Mouse (Mus musculus): ENCODE results near the gene Tmem259. TPM values are rescaled to one million over a fixed set of nuclear protein-coding genes. Genes with fewer than 3 reads are reported as not detected.

Tmem259 gene
- polyA plus RNA-seq, 1 experiment from 2014 or later = 13.4 TPM

DNA sequence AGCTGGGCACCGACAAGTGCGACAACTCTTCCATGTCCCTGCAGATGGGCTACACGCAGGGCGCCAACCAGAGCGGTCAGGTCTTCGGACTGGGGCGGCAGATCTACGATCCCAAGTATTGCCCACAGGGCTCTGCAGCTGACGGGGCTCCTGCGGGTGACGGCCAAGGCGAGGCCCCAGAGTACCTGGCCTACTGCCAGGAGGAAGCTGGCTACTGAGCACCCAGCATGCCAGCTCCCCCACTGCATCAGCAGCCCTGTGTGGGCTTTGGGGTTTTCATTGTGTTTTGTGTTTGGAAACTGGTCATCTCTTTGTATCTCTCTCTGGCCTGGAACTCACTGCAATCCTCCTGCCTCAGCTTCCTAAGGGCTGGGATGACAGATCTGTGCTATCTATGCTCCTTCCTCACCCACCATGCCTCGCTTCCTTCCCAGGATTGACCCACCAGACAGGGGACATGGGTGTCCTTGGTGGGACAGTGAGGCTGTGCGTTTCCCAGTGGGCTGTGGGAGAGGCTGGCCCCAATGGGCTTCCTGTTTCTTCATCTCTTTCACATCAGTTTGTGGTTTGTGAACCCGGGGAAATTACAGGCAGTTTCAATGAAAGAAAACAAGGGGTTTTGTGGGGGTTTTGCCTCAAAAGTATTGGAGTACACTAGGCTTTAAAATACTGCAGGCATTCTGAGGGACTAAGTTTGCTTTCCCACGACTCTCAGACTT, 10.4 kb upstream of the Tmem259 start:
- WGBS = 77% methylated on average over 16 of the region's 16 CpGs
- Histone ChIP-seq H3K4me1 (ENCODE audit: control insufficient read depth, insufficient read depth, low read length) (peaks cover 4% of the 10 kb centered on the region; the same call in 1 of the 2 replicates), H3K4me2 (ENCODE audit: low read length) (no peak overlapping the region), H3K27ac (ENCODE audit: low read depth, low read length) (no peak overlapping the region), H3K9me3 (replicated peaks; ENCODE audit: control insufficient read depth, low read length) (peaks cover 6% of the 10 kb centered on the region; the same call in 1 of the 2 replicates), H3K9ac (ENCODE audit: low read length) (no peak overlapping the region), H3K4me3 (ENCODE audit: low read depth, low read length) (no peak overlapping the region), H3K36me3 (ENCODE audit: control insufficient read depth, insufficient read depth, low read length) (no peaks in the 10 kb centered on the region), H3K27me3 (replicated peaks; ENCODE audit: control insufficient read depth, insufficient read depth, low read length) (peaks cover 16% of the 10 kb centered on the region)
- ATAC-seq = no peak
- peak; percentile 19 for DNase-seq (ENCODE audit: low spot score)

DNA sequence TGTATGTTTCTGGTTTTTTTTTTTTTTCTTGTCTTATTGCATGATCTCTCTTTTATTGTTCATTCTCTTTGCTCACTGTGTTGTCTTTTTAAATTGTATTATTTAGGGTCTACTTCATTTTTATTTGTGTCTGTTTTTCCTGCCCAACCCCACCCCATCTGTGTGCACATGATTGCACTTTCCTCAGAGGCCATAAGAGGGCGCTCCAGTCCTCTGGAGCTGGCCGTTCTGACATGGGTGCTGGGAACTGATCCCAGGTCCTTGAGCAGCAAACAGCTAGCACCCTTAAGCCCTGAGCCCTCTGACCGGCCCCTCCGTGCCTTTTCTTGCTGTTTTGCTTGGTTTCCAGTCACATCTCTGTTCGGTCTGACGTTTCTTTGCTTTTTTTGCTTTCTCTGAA, 7.4 kb upstream of the Tmem259 start:
- DNase-seq (ENCODE audit: low spot score) = no peak
- peaks cover 2% of the 10 kb centered on the region; the same call in 1 of the 2 replicates for H3K4me1 ChIP-seq (ENCODE audit: control insufficient read depth, insufficient read depth, low read length)
- H3K9ac ChIP-seq (ENCODE audit: low read length) = no peak overlapping the region
- peaks cover 38% of the 10 kb centered on the region for H3K27me3 ChIP-seq (replicated peaks; ENCODE audit: control insufficient read depth, insufficient read depth, low read length)
- no peak overlapping the region for H3K4me2 ChIP-seq (ENCODE audit: low read length)
- no peaks in the 10 kb centered on the region for H3K36me3 ChIP-seq (ENCODE audit: control insufficient read depth, insufficient read depth, low read length)
- H3K9me3 ChIP-seq (replicated peaks; ENCODE audit: control insufficient read depth, low read length) = peaks cover 6% of the 10 kb centered on the region; the same call in 1 of the 2 replicates
- ATAC-seq = no peak
- 87% methylated on average over 6 of the region's 6 CpGs for WGBS
- H3K4me3 ChIP-seq (ENCODE audit: low read depth, low read length) = no peak overlapping the region
- no peak overlapping the region for H3K27ac ChIP-seq (ENCODE audit: low read depth, low read length)

DNA sequence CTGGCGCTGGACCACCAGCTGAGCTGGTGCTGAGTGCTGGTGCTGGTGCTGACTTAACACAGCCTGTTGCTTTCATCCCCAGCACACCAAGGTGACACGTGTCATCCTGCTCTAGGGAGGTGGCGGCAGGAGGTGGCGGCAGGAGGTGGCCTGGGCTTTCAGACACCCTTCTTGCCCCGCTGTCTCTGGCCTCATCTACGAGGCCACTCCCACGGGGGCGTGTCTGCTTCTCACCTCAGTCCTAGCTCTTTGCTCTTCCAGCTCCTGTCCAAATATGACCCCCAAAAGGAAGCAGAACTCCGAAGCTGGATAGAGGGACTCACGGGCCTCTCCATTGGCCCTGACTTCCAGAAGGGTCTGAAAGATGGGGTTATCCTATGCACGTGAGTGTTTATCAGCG, 7.0 kb upstream of the Tmem259 start:
- no peak overlapping the region for H3K27ac ChIP-seq (ENCODE audit: low read depth, low read length)
- no peak for DNase-seq (ENCODE audit: low spot score)
- H3K36me3 ChIP-seq (ENCODE audit: control insufficient read depth, insufficient read depth, low read length) = no peaks in the 10 kb centered on the region
- peaks cover 6% of the 10 kb centered on the region for H3K4me1 ChIP-seq (ENCODE audit: control insufficient read depth, insufficient read depth, low read length)
- no peak for ATAC-seq
- no peak overlapping the region for H3K9ac ChIP-seq (ENCODE audit: low read length)
- no peak overlapping the region for H3K4me3 ChIP-seq (ENCODE audit: low read depth, low read length)
- peaks cover 6% of the 10 kb centered on the region; the same call in 1 of the 2 replicates for H3K9me3 ChIP-seq (replicated peaks; ENCODE audit: control insufficient read depth, low read length)
- peaks cover 38% of the 10 kb centered on the region for H3K27me3 ChIP-seq (replicated peaks; ENCODE audit: control insufficient read depth, insufficient read depth, low read length)
- 64% methylated on average over 12 of the region's 12 CpGs for WGBS
- no peak overlapping the region for H3K4me2 ChIP-seq (ENCODE audit: low read length)

DNA sequence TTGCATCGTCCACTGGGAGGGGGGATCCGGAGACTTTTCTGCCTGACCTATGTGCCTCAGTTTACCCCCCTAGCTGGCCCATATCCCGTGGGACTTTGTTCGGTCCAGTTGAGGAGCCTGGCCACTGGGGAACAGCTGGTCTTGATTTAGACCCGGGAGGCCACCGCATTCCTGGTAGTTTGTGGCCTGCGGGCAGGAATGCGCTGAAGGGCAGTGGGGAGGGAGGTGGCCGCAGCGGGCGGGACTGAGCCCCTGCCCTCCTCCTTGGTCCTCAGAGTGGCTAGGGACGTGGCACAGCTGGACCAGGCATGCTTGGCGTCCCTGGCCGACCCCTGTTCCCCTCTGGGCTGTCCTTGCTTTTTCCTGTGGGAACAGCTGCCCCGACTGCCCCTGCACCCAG, 5.7 kb upstream of the Tmem259 start:
- H3K4me2 ChIP-seq (ENCODE audit: low read length) = no peak overlapping the region; the same call in 1 of the 2 replicates
- H3K4me3 ChIP-seq (ENCODE audit: low read depth, low read length) = no peak overlapping the region
- ATAC-seq (no peak), DNase-seq (ENCODE audit: low spot score) (no peak)
- H3K4me1 ChIP-seq (ENCODE audit: control insufficient read depth, insufficient read depth, low read length) = peaks cover 9% of the 10 kb centered on the region
- H3K36me3 ChIP-seq (ENCODE audit: control insufficient read depth, insufficient read depth, low read length) = no peaks in the 10 kb centered on the region
- peaks cover 6% of the 10 kb centered on the region; the same call in 1 of the 2 replicates for H3K9me3 ChIP-seq (replicated peaks; ENCODE audit: control insufficient read depth, low read length)
- 18% methylated on average over 15 of the region's 15 CpGs for WGBS
- H3K27ac ChIP-seq (ENCODE audit: low read depth, low read length) = no peak overlapping the region
- H3K27me3 ChIP-seq (replicated peaks; ENCODE audit: control insufficient read depth, insufficient read depth, low read length) = peaks cover 38% of the 10 kb centered on the region
- no peak overlapping the region for H3K9ac ChIP-seq (ENCODE audit: low read length)

DNA sequence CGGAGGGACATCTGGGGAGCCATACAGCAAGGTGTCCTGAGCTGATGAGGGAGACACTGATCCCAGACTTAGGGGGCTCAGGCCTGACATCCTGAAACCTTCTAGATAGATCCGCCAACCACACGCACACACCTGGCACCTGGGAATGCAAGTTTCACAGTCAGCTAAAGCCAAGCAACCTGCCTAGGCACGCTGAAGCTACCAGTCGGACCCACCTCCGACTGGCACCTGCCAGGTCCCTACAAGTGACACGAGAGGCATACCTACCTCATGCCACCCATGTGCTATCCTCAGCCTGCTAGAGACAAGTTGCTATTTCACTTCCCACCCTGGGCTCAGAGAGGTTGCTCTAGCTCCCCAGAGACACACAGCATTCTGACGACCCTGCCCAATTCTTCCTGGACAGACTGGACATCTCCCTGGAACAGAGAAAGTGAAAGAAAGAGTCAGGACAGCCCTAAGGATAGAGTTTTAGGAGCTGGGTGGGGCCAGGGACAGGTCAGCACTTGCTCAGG, 5.2 kb upstream of the Tmem259 start:
- Histone ChIP-seq H3K9ac (ENCODE audit: low read length) (no peak overlapping the region; the same call in 1 of the 2 replicates), H3K4me1 (ENCODE audit: control insufficient read depth, insufficient read depth, low read length) (peaks cover 9% of the 10 kb centered on the region), H3K4me2 (ENCODE audit: low read length) (peak overlapping the region; percentile 49; the same call in 1 of the 2 replicates), H3K27me3 (replicated peaks; ENCODE audit: control insufficient read depth, insufficient read depth, low read length) (peaks cover 38% of the 10 kb centered on the region), H3K36me3 (ENCODE audit: control insufficient read depth, insufficient read depth, low read length) (no peaks in the 10 kb centered on the region), H3K9me3 (replicated peaks; ENCODE audit: control insufficient read depth, low read length) (peaks cover 6% of the 10 kb centered on the region; the same call in 1 of the 2 replicates), H3K4me3 (ENCODE audit: low read depth, low read length) (0 out of 2 replicates have a peak overlapping the region, but pooled peaks have one; percentile 33), H3K27ac (ENCODE audit: low read depth, low read length) (no peak overlapping the region)
- no peak for ATAC-seq
- DNase-seq (ENCODE audit: low spot score) = no peak
- WGBS = 31% methylated on average over 8 of the region's 8 CpGs

DNA sequence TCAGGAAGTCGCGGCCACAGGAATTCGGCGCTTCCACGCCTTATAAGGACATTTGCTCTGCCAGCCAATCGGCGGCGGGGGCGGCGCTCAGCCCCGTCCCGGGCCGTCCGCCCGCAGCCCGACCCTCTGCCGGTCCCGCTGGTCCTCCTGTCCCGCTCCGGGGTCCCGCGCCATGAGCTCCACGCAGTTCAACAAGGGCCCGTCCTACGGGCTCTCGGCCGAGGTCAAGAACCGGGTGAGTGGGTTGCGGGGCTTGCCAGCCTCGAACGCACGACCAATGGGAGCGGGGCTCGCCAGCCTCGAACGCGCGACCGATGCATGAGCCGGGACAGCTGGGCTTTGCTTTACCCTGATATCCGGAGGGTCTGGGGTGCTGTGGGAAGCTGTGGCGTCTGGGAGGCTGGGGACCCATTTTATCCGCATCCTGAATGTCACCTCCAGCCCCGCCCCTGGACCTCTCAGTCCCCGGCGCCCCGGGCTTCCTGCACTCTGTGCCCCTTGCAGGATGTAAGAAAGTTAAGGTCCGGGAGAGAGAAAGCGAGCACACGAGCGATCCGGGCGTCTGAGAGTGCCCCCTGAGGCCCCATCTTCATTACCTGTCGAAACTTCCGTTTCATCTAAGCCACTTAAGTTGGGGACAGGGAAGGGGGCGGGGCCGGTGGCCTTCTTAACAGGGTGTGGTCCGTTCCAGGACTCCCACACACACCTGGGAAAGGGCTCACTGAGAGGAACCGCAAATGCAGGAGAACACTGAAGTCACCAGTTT, 4.6 kb upstream of the Tmem259 start, which contains the start of gene Cnn2:
Gene Cnn2 (plus strand): TSS at position 79 of the 766 bp plus-strand sequence.
- DNase-seq (ENCODE audit: low spot score) = no peak
- Histone ChIP-seq H3K9me3 (replicated peaks; ENCODE audit: control insufficient read depth, low read length) (peaks cover 6% of the 10 kb centered on the region; the same call in 1 of the 2 replicates), H3K4me3 (ENCODE audit: low read depth, low read length) (peak within 1 kb of the TSS; percentile 33), H3K4me2 (ENCODE audit: low read length) (peak within 1 kb of the TSS; percentile 49), H3K27ac (ENCODE audit: low read depth, low read length) (no peak within 1 kb of the TSS), H3K27me3 (replicated peaks; ENCODE audit: control insufficient read depth, insufficient read depth, low read length) (peaks cover 38% of the 10 kb centered on the region), H3K4me1 (ENCODE audit: control insufficient read depth, insufficient read depth, low read length) (peaks cover 9% of the 10 kb centered on the region), H3K36me3 (ENCODE audit: control insufficient read depth, insufficient read depth, low read length) (no peaks in the 10 kb centered on the region), H3K9ac (ENCODE audit: low read length) (peak within 1 kb of the TSS; percentile 52)
- 1% methylated on average over 58 of the region's 59 CpGs for WGBS
- ATAC-seq = no peak

DNA sequence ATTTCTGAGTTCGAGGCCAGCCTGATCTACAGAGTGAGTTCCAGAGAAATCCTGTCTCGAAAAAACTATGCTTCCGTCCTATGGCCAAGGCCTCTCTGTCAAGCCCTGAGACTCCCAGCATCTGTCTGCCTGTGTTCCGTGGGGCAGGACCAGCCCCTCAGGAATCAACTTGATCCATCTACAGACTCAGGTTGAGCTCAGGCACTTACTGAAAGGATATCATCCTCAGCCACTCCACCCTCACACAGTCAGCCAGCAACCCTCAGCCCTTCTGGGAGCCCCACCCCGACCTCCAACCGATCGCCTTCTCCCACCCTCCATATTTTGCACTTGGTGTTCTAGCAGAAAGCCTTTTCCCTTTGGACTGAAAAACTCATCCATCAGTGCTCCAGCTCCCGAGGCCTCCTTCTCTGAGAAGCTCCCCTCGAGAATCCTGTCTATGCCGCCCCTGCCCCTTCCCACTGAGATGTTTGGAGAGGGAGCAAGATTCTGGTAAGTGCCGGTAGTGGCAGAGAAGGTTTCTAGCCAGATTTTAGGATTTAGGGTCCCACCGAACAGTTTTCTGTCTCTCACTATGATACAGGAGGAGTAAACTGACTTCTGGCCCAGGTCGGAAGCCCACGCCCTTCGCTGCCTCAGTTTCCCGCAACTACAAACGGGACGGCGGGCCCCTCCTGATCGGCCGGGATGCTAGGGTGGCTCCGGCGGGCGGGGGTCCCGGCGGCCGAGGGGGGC, 3.8 kb upstream of the Tmem259 start:
- ATAC-seq = no peak
- peaks cover 6% of the 10 kb centered on the region; the same call in 1 of the 2 replicates for H3K9me3 ChIP-seq (replicated peaks; ENCODE audit: control insufficient read depth, low read length)
- H3K4me1 ChIP-seq (ENCODE audit: control insufficient read depth, insufficient read depth, low read length) = peaks cover 16% of the 10 kb centered on the region
- peak overlapping the region; percentile 49 for H3K4me2 ChIP-seq (ENCODE audit: low read length)
- peak overlapping the region; percentile 52 for H3K9ac ChIP-seq (ENCODE audit: low read length)
- WGBS = 13% methylated on average over 27 of the region's 27 CpGs
- H3K4me3 ChIP-seq (ENCODE audit: low read depth, low read length) = peak overlapping the region; percentile 33
- H3K27me3 ChIP-seq (replicated peaks; ENCODE audit: control insufficient read depth, insufficient read depth, low read length) = peaks cover 38% of the 10 kb centered on the region
- no peak overlapping the region for H3K27ac ChIP-seq (ENCODE audit: low read depth, low read length)
- H3K36me3 ChIP-seq (ENCODE audit: control insufficient read depth, insufficient read depth, low read length) = no peaks in the 10 kb centered on the region
- no peak for DNase-seq (ENCODE audit: low spot score)

DNA sequence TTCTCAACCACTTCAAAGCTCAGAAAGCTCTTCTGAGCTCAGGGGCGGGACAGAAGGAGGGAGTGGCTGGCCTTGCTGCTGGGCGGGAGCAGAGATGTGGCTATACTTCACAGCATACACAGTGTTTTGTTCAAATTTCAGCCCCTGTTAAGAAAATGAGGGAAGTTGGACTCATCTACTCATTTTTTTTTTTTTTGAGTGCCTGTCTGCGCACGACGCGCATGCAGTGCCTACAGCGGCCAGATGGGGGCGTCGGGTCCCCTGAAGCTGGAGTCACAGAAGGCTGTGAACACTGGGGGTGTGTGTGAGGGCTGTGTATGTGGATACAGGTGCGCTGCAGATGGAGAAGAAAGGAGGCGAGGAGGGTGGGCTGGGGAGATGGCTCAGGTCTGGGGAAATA, 2.8 kb upstream of the Tmem259 start:
- Histone ChIP-seq H3K9me3 (replicated peaks; ENCODE audit: control insufficient read depth, low read length) (peaks cover 6% of the 10 kb centered on the region; the same call in 1 of the 2 replicates), H3K27me3 (replicated peaks; ENCODE audit: control insufficient read depth, insufficient read depth, low read length) (peaks cover 38% of the 10 kb centered on the region), H3K36me3 (ENCODE audit: control insufficient read depth, insufficient read depth, low read length) (no peaks in the 10 kb centered on the region), H3K4me2 (ENCODE audit: low read length) (peak overlapping the region; percentile 24; the same call in 1 of the 2 replicates), H3K9ac (ENCODE audit: low read length) (no peak overlapping the region), H3K4me1 (ENCODE audit: control insufficient read depth, insufficient read depth, low read length) (peaks cover 22% of the 10 kb centered on the region), H3K27ac (ENCODE audit: low read depth, low read length) (no peak overlapping the region), H3K4me3 (ENCODE audit: low read depth, low read length) (no peak overlapping the region)
- WGBS = 5% methylated on average over 11 of the region's 11 CpGs
- peak; percentile 76 for DNase-seq (ENCODE audit: low spot score)
- no peak for ATAC-seq

Measured in forebrain, embryonic 14.5 days (tissue).